Mouse (Mus musculus): ENCODE results near the gene Tsc2. TPM values are rescaled to one million over a fixed set of nuclear protein-coding genes. Genes with fewer than 3 reads are reported as not detected.

Tsc2 gene
- total and polyA plus RNA-seq, 3 experiments, result 9.1 to 69.8 (median 35.2) TPM

GRCm38 (mm10) chr17:24638214-24638613 is 5.8 kb upstream of the Tsc2 start:
- peaks cover 1 to 48% of the 10 kb centered on the region in 2 experiments; a peak in 2 of 4 replicates for H3K4me1 ChIP-seq (ENCODE audit: control insufficient read depth in 1 of 2, insufficient read depth in 2 of 2)
- TF ChIP-seq TBP (conservative IDR thresholded peaks at IDR 0.05; ENCODE audit: low read depth, low read length) (no peak), EP300 (IDR thresholded peaks at IDR 0.05; ENCODE audit: low read length) (no peak), CTCF (conservative IDR thresholded peaks at IDR 0.05 in 1 of 2, IDR thresholded peaks at IDR 0.05 in 1 of 2; ENCODE audit: low read depth in 2 of 2, low read length in 2 of 2) (no peak), E2F4 (IDR thresholded peaks at IDR 0.05; ENCODE audit: insufficient replicate concordance, low read depth, low read length) (no peak), MAZ (IDR thresholded peaks at IDR 0.05; ENCODE audit: low read depth, low read length) (no peak), NELFE (IDR thresholded peaks at IDR 0.05; ENCODE audit: low read depth, low read length) (no peak), GABPA (IDR thresholded peaks at IDR 0.05; ENCODE audit: insufficient replicate concordance, low read depth, low read length) (no peak), USF1 (IDR thresholded peaks at IDR 0.05; ENCODE audit: low read depth, low read length) (no peak), SIN3A (IDR thresholded peaks at IDR 0.05; ENCODE audit: low read length) (no peak), POLR2AphosphoS2 (IDR thresholded peaks at IDR 0.05; ENCODE audit: low read depth, low read length) (no peak), ELF1 (IDR thresholded peaks at IDR 0.05; ENCODE audit: low read depth, low read length) (no peak), BHLHE40 (IDR thresholded peaks at IDR 0.05; ENCODE audit: low read depth, low read length) (no peak), MYC (IDR thresholded peaks at IDR 0.05; ENCODE audit: low read depth, low read length) (no peak), ZNF384 (IDR thresholded peaks at IDR 0.05; ENCODE audit: low read depth, low read length) (no peak), KAT2A (IDR thresholded peaks at IDR 0.05; ENCODE audit: insufficient replicate concordance, low read length) (no peak), ETS1 (conservative IDR thresholded peaks at IDR 0.05; ENCODE audit: low read depth, low read length) (no peak)
- no peaks in the 10 kb centered on the region for H3K27me3 ChIP-seq (replicated peaks)
- H3K79me2 ChIP-seq (replicated peaks; ENCODE audit: control insufficient read depth, extremely low read depth, insufficient read depth, poor library complexity, severe bottlenecking), result no peaks in the 10 kb centered on the region
- no peaks in the 10 kb centered on the region for H3K9me3 ChIP-seq (replicated peaks; ENCODE audit: low read length)
- H3K4me3 ChIP-seq (replicated peaks in 1 of 3; ENCODE audit: low read depth in 2 of 3, low read length in 2 of 3, poor library complexity in 1 of 3), result no peak overlapping the region
- no peak overlapping the region for H3K4me2 ChIP-seq (ENCODE audit: insufficient read depth, low read depth, poor library complexity, severe bottlenecking)
- in situ Hi-C loops (cut with MboI; ENCODE audit: low pct_ligation_motif_present, low pct_unique_long_range_greater_than_20kb, low sequenced_read_pairs), result no loop called here
- no peak overlapping the region for H3K9ac ChIP-seq (ENCODE audit: insufficient read depth, low read depth)
- no peak overlapping the region for H3K27ac ChIP-seq (ENCODE audit: insufficient read depth, low read depth)
- dilution Hi-C loops (cut with MboI; ENCODE audit: extremely low pct_ligation_motif_present, extremely low pct_unique_long_range_greater_than_20kb, low sequenced_read_pairs), result no loop called here
- no peak for DNase-seq (ENCODE audit: extremely low read depth)
- H3K36me3 ChIP-seq (replicated peaks in 1 of 2; ENCODE audit: control insufficient read depth in 1 of 2, insufficient read depth in 1 of 2, low read length in 1 of 2), result peaks cover 0 to 60% of the 10 kb centered on the region in 2 experiments

GRCm38 (mm10) chr17:24636781-24637481 is 4.5 kb upstream of the Tsc2 start:
- DNase-seq (ENCODE audit: extremely low read depth), result no peak
- H3K9me3 ChIP-seq (replicated peaks; ENCODE audit: low read length), result no peaks in the 10 kb centered on the region
- dilution Hi-C loops (cut with MboI; ENCODE audit: extremely low pct_ligation_motif_present, extremely low pct_unique_long_range_greater_than_20kb, low sequenced_read_pairs), result no loop called here
- no peak overlapping the region for H3K4me3 ChIP-seq (replicated peaks in 1 of 3; ENCODE audit: low read depth in 2 of 3, low read length in 2 of 3, poor library complexity in 1 of 3)
- no peaks in the 10 kb centered on the region for H3K79me2 ChIP-seq (replicated peaks; ENCODE audit: control insufficient read depth, extremely low read depth, insufficient read depth, poor library complexity, severe bottlenecking)
- in situ Hi-C loops (cut with MboI; ENCODE audit: low pct_ligation_motif_present, low pct_unique_long_range_greater_than_20kb, low sequenced_read_pairs), result no loop called here
- peaks cover 0 to 60% of the 10 kb centered on the region in 2 experiments for H3K36me3 ChIP-seq (replicated peaks in 1 of 2; ENCODE audit: control insufficient read depth in 1 of 2, insufficient read depth in 1 of 2, low read length in 1 of 2)
- H3K9ac ChIP-seq (ENCODE audit: insufficient read depth, low read depth), result no peak overlapping the region
- peaks cover 3 to 45% of the 10 kb centered on the region in 2 experiments; a peak in 2 of 4 replicates for H3K4me1 ChIP-seq (ENCODE audit: control insufficient read depth in 1 of 2, insufficient read depth in 2 of 2)
- TF ChIP-seq NELFE (IDR thresholded peaks at IDR 0.05; ENCODE audit: low read depth, low read length), result no peak
- H3K27ac ChIP-seq (ENCODE audit: insufficient read depth, low read depth), result no peak overlapping the region
- no peaks in the 10 kb centered on the region for H3K27me3 ChIP-seq (replicated peaks)
- no peak overlapping the region for H3K4me2 ChIP-seq (ENCODE audit: insufficient read depth, low read depth, poor library complexity, severe bottlenecking)
